Mouse (Mus musculus) layer of hippocampus, postnatal 14 days (tissue): ENCODE measurements at regions not wholly inside any gene's neighbourhood (a gene's known extent, or its start where the extent isn't known, plus 50 kb on each side); places are given as distances from the start of the nearest gene placed in this dataset.

Source experiments
- DNase-seq, 2 experiments: peaks; one replicate each; pipeline ENCODE4 v3.0.0; 2021 to 2022; ENCODE audit warnings: low spot score in 2 of 2, mixed read lengths in 1 of 2

DNA sequence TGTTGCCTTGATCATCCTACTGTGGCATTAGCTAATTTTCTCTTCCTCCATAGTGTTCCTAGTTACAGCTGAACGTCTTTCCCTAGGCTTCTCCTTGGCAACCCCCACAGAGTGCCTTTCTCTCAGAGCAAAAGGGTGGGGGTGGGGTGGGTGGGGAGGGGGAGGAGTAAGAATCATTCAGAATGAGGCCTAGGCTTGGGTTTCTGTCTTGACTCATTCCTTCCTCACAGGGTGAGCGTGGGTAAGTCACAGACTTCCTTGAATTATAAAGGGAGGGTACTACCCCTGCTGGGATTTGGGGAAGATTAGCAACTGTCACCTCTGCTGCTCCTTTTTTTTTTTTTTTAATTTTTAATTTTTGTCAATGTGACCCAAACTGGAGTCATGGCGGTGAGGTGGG, 114.5 kb downstream of the Dhx35 start:
- no peak for DNase-seq

DNA sequence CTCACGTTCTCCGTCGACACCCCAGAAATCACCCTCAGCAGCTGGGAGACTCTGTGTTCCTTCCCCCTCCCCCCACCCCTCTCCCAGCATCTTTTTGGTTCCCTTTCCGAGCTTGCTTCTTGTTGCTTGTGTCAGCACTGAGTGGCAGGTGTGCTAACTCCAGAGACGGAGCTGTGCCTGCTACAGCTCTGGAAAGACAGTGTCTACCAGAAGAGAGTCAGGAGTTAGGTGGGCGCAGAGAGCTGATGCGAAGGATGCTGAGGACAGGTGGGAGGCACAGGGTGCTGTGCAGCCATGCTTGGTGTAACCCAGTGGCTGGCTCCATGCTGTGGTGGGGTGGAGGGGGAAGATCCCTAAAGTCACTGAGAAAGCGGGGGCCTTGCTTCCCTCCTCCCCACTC, 115.7 kb downstream of the Dhx35 start:
- no peak for DNase-seq

DNA sequence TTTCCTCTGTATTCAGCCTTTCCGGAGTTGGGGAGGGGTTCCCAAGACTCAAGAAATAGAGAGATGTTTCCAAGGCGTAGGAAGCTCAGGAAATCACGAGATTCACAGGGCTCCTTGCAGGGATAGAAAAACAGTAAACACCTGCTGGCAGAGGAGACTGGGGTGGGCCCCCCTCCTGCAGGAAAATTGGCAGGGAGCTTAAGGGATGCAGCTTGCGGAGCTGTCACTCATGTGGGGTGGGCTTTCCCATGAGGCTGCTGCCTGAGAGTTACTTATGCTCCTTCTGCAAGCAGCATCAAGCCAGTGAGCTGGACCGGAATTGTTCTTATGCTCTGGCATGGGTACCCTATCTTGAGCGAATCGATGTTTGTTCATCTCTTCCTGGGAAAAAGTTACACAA, 116.6 kb downstream of the Dhx35 start:
- no peak for DNase-seq

DNA sequence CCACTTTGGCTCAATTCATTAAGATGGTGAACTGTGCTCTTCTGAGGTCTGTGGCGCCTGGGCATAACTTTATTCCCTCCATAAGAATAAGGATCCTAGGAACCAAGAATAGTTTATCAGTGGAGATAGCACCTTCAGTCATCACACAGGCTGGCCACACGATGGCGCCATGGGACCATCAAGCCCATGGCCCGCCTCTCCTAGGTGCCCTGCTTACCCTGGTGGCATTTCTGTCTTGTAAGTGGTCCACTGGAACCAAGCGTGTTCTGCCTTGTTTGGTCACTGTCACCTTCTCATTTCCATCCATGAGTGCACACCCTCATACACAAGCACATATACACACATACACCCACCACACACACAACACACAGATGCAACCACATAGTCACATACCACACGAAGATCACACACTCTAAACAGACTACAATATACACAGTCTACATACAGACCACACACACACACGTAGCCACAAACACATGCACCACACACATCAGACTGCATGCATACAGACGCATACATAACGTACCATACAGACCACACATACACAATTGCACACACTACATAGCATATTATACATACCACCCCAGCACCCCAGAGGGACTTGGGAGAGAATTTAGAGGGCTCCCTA, 118.1 kb downstream of the Dhx35 start:
- peak; percentile 55 to 64 for DNase-seq

DNA sequence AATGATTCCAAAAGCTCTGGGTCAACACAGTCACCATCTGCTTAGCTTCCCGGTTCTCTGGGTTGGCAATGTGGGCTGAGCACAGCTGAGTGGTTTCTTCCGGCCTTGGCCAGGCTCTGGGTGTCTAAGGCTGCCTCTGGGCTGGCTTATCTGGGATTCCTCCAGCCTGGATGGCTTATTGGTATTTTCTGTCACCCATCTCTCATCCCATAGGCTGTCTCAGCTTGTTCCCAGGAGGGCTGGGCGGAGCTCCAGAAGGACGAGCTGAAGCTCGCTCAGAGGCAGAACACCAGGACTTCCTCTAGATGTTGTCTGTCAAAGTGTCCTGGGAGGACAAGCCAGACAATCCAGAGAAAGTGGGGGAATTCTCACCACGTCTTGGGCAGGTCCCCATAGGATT, 122.8 kb downstream of the Dhx35 start:
- DNase-seq: peak in 1 of 2 experiments; percentile 18

DNA sequence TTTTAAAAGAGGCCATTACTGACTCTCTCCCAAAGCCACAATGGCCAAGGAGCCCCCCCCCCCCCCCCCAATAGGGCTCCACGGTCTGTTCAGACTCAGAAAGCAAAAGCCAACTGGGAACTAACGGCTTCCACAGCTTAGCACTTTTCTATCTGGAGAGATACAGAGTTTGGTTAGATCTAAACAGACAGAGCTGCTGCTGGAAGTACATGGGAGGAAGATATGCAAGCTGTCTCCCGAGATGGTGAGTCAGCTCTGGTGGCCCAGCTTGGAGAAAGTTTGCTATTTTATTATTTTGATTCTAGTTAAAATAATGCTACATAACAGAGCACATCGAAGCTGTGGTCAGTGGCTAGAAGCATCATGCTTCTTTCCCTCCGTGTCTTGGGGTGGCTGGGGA, 123.7 kb downstream of the Dhx35 start:
- DNase-seq: peak in 1 of 2 experiments; percentile 18

DNA sequence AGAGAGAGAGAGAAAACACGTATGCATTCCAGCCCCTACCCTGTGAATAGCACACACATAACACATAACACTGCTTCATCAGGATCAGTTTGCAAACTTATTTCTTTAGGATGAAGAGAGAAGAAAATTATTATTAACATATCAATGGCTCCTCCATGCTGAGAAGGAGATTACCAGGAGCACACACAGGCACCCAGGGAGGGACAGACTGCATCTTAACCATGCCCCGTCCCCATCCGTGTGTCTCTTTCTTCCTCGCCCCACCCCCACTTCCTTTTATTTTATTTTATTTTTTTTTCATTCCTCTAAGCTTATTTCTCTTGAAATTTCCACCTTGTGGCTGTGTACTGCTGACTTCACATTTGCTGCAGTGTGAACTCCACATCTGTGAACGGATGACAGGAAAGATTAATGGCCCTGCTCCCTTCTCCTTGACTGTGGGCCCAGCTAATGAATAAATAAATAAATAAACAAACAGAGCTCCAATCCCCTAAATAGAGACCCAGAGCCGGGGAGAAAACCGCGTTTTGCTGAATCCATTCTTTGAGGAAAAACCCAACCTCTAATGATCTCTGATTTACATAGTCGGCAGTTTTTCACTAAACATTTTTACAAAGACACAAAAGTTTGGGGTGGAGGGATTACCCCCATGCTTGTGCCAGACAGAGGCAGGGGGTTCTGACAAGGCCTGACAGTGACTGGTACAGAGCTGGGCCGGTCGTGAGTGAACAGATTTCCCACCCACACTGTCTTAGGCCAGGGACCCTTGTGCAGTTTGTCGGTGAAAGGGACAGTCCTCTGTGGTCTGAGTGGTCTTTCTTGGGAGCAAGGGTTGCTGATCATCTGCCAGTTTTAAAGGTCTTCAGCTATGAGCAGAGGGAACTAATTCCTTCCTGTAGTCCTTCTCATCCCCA, 127.0 kb downstream of the Dhx35 start:
- DNase-seq: no peak

DNA sequence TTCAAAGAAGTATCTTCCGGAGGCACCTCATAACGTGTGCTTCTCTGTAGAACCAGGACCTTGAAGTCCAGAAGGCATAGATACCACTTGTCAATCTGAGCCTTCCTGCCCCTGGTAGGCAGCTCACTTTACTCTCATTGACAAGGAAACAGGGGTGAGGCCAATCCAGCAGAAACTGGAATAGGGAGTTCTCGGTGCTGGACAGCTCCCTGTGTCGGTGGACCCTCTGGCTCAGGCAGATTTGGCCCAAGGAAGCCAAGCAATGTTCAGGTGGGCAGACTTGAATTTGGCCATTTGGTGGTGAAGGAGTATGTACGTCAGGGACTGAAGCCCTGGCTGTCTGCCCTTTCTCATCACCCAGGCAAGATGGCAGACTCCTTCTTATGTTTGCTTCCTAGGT, 128.2 kb downstream of the Dhx35 start:
- no peak for DNase-seq

DNA sequence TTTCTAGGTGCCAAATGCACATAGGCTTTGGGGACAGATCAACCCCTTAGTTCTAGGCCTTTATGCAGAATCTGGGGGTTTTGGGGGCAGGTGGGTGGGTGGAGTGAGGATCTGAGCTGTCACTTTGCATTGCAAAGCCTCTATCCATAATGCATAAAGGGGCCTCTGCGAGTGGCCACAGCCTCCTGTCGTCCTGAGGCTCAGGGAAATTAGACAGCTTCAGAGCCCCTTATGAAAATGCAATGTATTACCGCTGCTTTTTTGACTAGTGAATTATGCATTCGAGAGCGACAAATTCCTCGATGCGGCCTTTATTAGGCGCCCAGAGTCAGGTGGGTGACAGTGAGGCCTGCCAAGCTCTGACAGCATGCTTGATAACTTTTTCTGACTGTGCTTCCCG, 134.9 kb downstream of the Dhx35 start:
- no peak for DNase-seq

DNA sequence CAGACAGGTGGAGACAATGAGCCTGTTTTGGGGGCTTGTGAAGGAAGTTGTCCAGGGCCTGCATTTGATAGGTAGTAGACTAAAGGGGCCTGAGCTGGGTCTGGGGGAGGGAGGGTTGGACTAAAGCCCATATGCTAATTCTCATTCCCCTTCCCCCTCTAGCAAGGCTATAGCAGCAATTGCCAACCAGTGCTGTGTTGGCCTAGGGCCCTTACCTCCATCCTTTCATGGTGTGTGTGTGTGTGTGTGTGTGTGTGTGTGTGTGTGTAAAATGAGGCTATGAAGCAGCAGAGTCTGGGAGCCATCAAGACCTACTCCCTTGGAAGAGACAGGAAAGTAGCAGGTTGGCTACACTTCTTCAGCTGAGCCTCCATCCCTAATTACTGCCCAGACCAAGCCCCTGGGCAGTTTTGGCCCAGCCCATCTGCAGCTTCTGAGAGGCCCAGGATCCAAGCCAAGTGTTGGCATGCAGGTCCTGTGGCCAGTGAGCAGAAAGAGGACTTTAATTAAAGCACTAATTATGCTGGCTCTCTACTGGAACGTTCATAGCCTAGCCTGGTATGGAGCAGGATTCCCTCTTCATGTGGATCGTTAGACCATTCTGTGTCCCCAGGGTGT, 143.4 kb downstream of the Dhx35 start:
- peak; percentile 45 to 77 for DNase-seq

DNA sequence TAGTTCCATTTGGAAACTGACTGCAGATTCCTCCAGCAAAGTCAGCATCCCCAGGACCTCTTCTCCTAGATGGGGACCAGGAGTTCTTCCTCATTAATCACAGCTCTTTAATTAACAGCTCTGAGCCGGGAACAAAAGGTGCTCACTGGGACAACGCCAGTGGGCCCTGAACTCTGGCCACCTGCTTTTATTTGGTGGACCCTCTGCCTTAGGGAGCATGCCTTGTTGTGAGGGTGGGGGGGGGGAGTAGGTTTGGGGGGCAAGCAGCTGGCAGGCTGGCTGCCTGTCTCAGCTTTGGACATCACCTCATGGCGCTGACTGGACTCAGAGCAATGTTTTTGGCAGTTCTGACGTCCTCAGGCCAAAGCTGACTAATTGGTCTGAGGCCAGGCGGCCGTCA, 154.8 kb downstream of the Dhx35 start:
- peak in 1 of 2 experiments; percentile 8 for DNase-seq

DNA sequence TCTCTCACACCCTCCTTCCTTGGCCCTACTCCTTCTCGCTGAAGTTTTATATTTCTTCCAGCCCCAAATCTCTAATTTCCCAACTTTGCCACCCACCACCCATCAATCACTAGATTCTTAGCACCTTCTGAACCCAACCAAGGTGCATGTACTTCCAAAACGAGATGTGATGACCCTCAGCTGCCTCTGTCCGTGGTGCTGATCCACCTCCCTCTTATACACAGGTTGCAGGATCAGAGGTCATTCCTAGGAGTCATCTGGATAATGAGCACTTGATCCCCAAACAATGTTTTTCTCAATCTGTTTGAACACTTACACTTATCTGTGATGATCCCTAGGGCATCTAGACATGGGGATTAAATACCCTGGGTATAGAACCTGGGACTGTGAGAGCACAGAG, 156.5 kb downstream of the Dhx35 start:
- DNase-seq: no peak

DNA sequence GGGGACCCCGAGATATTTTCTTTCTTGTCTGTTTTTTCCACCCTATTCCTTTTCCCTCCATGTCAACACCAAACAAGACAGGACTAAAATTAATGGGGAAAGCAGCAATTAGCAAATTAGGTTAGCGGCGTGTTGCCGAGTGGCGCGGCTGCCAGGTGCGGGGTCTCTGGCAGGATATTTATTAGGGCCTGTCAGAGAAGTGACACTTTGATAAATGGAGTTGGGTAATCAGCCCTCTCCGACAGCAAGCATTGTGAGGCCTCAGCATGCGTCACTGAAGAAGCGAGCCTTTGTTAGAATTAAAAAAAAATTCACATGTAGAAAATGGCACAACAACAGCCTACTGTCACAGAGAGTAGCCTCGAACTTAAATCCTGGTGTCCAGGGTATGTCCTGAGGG, 162.3 kb downstream of the Dhx35 start:
- DNase-seq: peak in 1 of 2 experiments; percentile 10

DNA sequence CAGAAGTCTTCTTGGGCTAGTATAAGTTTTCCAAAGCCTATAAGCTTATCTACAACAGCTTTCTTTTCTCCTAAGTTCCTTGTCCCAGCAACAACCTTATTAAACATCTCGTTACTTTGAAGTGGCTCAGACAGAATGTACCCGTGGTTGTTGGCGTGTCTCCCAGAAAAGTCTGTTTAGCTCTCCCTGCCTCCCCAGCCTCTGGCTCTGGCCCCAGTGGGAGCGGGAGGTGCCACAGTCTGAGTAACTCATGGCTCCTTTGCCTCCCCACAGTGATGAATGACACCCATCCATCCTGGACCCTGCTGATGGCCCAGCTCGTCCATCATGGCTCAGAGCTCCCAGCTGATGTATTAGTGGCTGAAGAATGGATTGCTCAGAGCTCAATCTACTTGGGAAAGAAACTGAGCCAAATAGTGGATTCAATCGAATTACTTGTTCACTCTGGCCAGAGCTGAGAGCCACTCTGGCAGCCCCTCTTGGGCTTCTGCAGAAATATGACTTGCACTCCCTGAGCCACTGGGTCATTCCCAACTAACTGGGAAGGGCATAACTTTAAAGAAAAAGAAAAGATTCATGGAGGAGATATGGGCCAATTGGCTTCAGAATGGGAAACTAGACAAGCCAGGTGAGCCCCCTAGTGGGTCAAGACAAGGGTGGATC, 170.5 kb downstream of the Dhx35 start:
- DNase-seq: peak; percentile 80 to 92

DNA sequence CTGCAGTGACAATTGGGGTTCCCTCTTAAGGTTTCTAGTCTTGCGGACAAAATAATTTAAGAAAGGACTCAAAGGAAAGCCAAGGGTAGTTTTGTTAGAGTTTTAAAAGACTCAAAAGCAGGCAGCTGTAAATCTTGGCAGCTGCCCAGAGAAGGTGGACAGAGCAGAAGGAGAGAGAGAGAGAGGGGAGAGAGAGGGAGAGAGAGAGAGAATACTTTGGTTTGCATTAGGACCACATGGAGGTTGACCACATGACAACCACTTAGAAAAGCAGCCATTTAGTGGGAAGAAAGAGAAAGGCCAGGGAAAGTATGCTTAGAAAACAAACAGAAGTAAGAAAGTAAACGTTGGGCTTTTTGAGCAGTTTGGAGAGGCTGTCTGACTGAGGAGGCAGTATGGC, 177.6 kb downstream of the Dhx35 start:
- no peak for DNase-seq

DNA sequence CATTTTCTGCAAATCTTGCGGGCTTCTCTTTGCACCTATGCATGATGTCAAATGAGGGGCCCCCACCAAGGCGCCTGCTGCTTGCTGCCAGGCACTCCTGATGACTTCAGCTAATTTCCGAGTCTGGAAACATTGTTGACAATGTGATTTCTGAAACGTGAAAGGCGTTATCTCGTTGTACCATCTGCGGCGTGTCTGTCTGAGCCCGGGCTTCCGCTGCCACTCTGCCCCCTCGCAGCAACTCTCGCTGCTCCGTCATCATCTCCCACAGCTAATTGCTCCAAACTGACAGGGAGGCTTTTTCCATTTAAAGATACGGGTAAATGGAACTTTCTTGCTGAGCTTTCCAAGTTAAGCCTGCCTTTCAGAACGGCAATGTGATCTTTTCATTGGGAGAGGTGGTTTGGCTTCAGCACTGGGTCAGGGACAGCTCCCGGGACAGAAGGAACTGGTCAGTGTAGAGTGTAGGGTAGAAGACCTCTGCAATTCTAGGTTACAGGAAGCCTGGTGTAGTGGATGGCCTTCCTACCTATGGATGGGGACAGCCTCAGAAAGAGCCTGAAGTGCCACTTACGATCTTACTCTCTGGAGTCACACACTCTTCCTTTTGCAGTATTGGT, 191.0 kb downstream of the Dhx35 start:
- DNase-seq: peak; percentile 14 to 21

DNA sequence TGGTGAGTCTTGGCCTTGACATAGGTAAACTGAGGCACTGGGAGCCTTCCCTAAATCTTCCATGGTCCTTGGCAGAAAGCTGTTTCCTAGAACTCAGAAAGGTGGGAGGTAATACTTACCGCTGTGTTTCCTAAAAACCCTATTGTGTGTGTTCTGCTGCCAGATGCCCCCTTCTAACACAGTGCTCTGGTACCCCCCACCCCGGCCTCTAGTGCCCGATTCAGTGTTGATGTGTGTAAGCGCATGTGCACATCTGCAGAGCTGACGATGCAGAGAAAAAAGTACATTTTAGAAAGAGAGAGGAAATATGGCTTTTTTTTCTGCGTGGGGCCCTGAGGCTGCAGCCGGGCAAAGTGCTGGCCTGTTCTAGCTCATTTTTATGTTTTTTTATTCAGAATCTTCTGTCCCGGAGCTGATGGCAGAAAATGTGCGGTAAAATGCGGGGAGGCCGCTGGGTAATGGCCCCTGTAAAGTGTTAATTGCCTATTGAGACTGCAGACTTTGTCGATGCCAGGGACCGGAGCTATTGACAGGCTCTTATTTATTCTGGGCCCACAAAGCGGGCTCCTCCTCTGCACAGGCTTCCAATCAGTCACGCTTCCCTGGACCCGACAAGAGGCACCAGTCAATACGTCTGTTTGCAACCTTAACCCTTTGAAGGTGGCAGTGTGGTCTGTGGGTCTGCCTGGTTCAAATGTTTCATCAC, 208.0 kb downstream of the Dhx35 start:
- peak; percentile 13 to 24 for DNase-seq

DNA sequence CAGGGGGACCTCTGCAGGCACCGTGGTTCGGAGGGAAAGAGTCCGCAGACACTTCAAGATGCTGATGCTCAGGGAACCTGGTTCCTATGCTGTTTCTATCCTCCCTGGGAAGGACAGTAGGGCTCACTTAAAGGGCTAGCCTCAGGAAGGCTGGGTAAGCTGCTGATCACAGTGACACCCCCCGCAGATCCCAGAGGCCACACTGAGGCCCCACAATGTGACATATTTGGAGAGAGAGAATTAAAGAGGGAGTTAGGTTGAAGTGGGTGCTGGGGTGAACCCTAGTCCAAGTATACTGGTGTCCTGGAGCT, 208.5 kb downstream of the Dhx35 start:
- no peak for DNase-seq

DNA sequence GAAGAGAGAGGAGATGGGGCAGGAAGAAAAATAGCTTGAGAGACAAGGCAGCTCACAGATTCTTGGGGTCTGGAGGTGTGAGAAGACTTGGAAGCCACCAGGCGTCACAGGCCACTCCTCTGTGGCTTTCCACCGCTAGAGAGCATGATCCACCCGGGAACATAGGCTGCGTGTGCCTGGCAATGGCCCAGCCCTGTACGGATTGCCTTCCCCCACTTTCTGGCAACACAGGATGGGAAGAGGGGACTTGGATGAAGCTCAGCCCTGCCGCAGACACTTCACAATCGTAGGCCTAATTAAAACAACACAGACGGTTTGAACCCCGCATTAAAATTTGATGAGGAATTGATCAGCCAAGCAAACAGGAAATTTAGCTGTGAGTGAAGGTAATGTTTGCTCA, 209.8 kb downstream of the Dhx35 start:
- DNase-seq: peak; percentile 66 to 83

DNA sequence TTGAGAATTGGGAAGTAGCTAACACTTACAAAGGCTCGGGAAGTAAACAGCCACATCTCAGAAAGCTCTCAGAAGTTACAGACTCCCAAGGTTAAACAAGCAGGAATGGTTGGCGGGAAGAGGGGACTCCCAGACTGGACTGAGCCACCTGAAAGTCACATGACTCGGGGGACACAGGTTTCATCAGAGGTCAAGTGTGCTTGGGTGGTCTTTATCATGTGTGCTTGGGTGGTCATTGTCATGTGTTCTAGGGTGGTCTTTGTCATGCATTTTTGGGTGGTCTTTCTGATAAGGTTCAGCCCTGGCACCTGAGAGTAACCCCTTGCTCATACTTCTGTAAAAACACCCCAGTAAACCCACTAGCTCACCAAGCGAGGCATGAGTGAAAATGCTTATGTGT, 218.1 kb downstream of the Dhx35 start:
- DNase-seq: no peak

DNA sequence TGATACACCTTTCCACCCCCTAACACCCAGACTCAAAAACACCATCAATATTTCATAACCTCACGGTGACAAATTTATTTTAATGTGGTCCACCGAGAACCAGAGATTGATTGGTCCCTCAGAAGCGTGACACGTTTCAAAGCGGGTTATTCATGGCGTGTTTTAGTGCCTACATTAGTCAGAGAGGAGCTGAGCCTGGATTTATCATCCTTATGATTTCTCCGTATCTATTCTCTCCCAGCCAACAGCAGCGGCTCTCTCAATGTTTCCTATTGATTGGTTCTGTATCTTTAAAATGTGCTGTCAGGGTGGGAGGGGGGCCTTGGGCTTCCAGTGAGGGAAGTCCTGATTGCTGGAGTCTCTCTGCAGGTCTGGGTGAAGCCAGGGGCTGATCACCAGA, 219.9 kb downstream of the Dhx35 start:
- no peak for DNase-seq
